Mouse (Mus musculus): ENCODE results near the gene Cct4. TPM values are rescaled to one million over a fixed set of nuclear protein-coding genes. Genes with fewer than 3 reads are reported as not detected.

Cct4 gene
- polyA plus RNA-seq (2012; rRNA removed) = 84.0 and 88.5 TPM in 2 replicates

GRCm38 (mm10) chr11:22990393-22991126, at the start of gene Cct4:
Gene Cct4, plus strand, starts transcription at chr11:22990519.
- Histone ChIP-seq H3K4me1 (ENCODE audit: control insufficient read depth, insufficient read depth, low read length) (peaks cover 2% of the 10 kb centered on the region; the same call in 1 of the 2 replicates), H3K27me3 (ENCODE audit: control insufficient read depth, insufficient read depth, low read length) (no peaks in the 10 kb centered on the region), H3K4me3 (replicated peaks; ENCODE audit: insufficient read depth, low read depth, low read length) (peak within 1 kb of the TSS; percentile 83), H3K27ac (ENCODE audit: insufficient read depth, low read length) (peak within 1 kb of the TSS; percentile 78)
- DNase-seq = peak; percentile 94 to 95
- peak; percentile 83 for TF ChIP-seq POLR2A (IDR thresholded peaks at IDR 0.05; ENCODE audit: borderline replicate concordance, insufficient read depth, low read length)
- TF ChIP-seq CTCF (IDR thresholded peaks at IDR 0.05; ENCODE audit: borderline replicate concordance, insufficient read depth, low read depth, low read length) = no peak
- WGBS = under 1% methylated on average over 66 of the region's 66 CpGs

GRCm38 (mm10) chr11:22949101-22949500, 41.2 kb upstream of the Cct4 start:
- H3K4me1 ChIP-seq (ENCODE audit: control insufficient read depth, insufficient read depth, low read length) = no peaks in the 10 kb centered on the region
- DNase-seq = no peak
- no peaks in the 10 kb centered on the region for H3K27me3 ChIP-seq (ENCODE audit: control insufficient read depth, insufficient read depth, low read length)
- 98% methylated on average over 1 of the region's 1 CpGs for WGBS
- H3K4me3 ChIP-seq (replicated peaks; ENCODE audit: insufficient read depth, low read depth, low read length) = no peak overlapping the region
- no peak for TF ChIP-seq CTCF (IDR thresholded peaks at IDR 0.05; ENCODE audit: borderline replicate concordance, insufficient read depth, low read depth, low read length)
- no peak for TF ChIP-seq POLR2A (IDR thresholded peaks at IDR 0.05; ENCODE audit: borderline replicate concordance, insufficient read depth, low read length)
- no peak overlapping the region for H3K27ac ChIP-seq (ENCODE audit: insufficient read depth, low read length)

- Histone ChIP-seq H3K4me3 (replicated peaks; ENCODE audit: insufficient read depth, low read depth, low read length) (no peak overlapping the region), H3K27ac (ENCODE audit: insufficient read depth, low read length) (no peak overlapping the region), H3K27me3 (ENCODE audit: control insufficient read depth, insufficient read depth, low read length) (no peaks in the 10 kb centered on the region), H3K4me1 (ENCODE audit: control insufficient read depth, insufficient read depth, low read length) (no peaks in the 10 kb centered on the region)
- WGBS = 93% methylated on average over 6 of the region's 6 CpGs
- no peak for TF ChIP-seq CTCF (IDR thresholded peaks at IDR 0.05; ENCODE audit: borderline replicate concordance, insufficient read depth, low read depth, low read length)
- TF ChIP-seq POLR2A (IDR thresholded peaks at IDR 0.05; ENCODE audit: borderline replicate concordance, insufficient read depth, low read length) = no peak
- no peak for DNase-seq
Measured at GRCm38 (mm10) chr11:22950131-22950530, 40.2 kb upstream of the Cct4 start.

GRCm38 (mm10) chr11:22952668-22953067, 37.7 kb upstream of the Cct4 start:
- no peak for DNase-seq
- Histone ChIP-seq H3K4me3 (replicated peaks; ENCODE audit: insufficient read depth, low read depth, low read length) (no peak overlapping the region), H3K4me1 (ENCODE audit: control insufficient read depth, insufficient read depth, low read length) (no peaks in the 10 kb centered on the region), H3K27ac (ENCODE audit: insufficient read depth, low read length) (no peak overlapping the region), H3K27me3 (ENCODE audit: control insufficient read depth, insufficient read depth, low read length) (no peaks in the 10 kb centered on the region)
- no peak for TF ChIP-seq POLR2A (IDR thresholded peaks at IDR 0.05; ENCODE audit: borderline replicate concordance, insufficient read depth, low read length)
- TF ChIP-seq CTCF (IDR thresholded peaks at IDR 0.05; ENCODE audit: borderline replicate concordance, insufficient read depth, low read depth, low read length) = no peak
- WGBS = 96% methylated on average over 7 of the region's 7 CpGs

GRCm38 (mm10) chr11:22956346-22956745, 34.0 kb upstream of the Cct4 start:
- 97% methylated on average over 6 of the region's 6 CpGs for WGBS
- no peak for TF ChIP-seq CTCF (IDR thresholded peaks at IDR 0.05; ENCODE audit: borderline replicate concordance, insufficient read depth, low read depth, low read length)
- TF ChIP-seq POLR2A (IDR thresholded peaks at IDR 0.05; ENCODE audit: borderline replicate concordance, insufficient read depth, low read length) = no peak
- DNase-seq = no peak
- H3K27ac ChIP-seq (ENCODE audit: insufficient read depth, low read length) = no peak overlapping the region
- no peaks in the 10 kb centered on the region for H3K4me1 ChIP-seq (ENCODE audit: control insufficient read depth, insufficient read depth, low read length)
- H3K27me3 ChIP-seq (ENCODE audit: control insufficient read depth, insufficient read depth, low read length) = no peaks in the 10 kb centered on the region
- no peak overlapping the region for H3K4me3 ChIP-seq (replicated peaks; ENCODE audit: insufficient read depth, low read depth, low read length)

GRCm38 (mm10) chr11:22956830-22957229, 33.5 kb upstream of the Cct4 start:
- WGBS = 89% methylated on average over 4 of the region's 4 CpGs
- Histone ChIP-seq H3K27me3 (ENCODE audit: control insufficient read depth, insufficient read depth, low read length) (no peaks in the 10 kb centered on the region), H3K4me1 (ENCODE audit: control insufficient read depth, insufficient read depth, low read length) (no peaks in the 10 kb centered on the region), H3K4me3 (replicated peaks; ENCODE audit: insufficient read depth, low read depth, low read length) (no peak overlapping the region), H3K27ac (ENCODE audit: insufficient read depth, low read length) (no peak overlapping the region)
- DNase-seq = no peak
- TF ChIP-seq POLR2A (IDR thresholded peaks at IDR 0.05; ENCODE audit: borderline replicate concordance, insufficient read depth, low read length) = no peak
- TF ChIP-seq CTCF (IDR thresholded peaks at IDR 0.05; ENCODE audit: borderline replicate concordance, insufficient read depth, low read depth, low read length) = peak; percentile 37; the same call in 1 of the 2 replicates

GRCm38 (mm10) chr11:22957791-22958374, 32.4 kb upstream of the Cct4 start:
- no peaks in the 10 kb centered on the region for H3K4me1 ChIP-seq (ENCODE audit: control insufficient read depth, insufficient read depth, low read length)
- TF ChIP-seq CTCF (IDR thresholded peaks at IDR 0.05; ENCODE audit: borderline replicate concordance, insufficient read depth, low read depth, low read length) (0 out of 2 replicates have a peak, but pooled peaks have one; percentile 28), POLR2A (IDR thresholded peaks at IDR 0.05; ENCODE audit: borderline replicate concordance, insufficient read depth, low read length) (no peak)

GRCm38 (mm10) chr11:22962101-22962500, 28.2 kb upstream of the Cct4 start:
- TF ChIP-seq CTCF (IDR thresholded peaks at IDR 0.05; ENCODE audit: borderline replicate concordance, insufficient read depth, low read depth, low read length) (no peak), POLR2A (IDR thresholded peaks at IDR 0.05; ENCODE audit: borderline replicate concordance, insufficient read depth, low read length) (no peak)
- 100% methylated on average over 1 of the region's 1 CpGs for WGBS
- H3K4me1 ChIP-seq (ENCODE audit: control insufficient read depth, insufficient read depth, low read length) = no peaks in the 10 kb centered on the region
- no peak for DNase-seq
- H3K27ac ChIP-seq (ENCODE audit: insufficient read depth, low read length) = no peak overlapping the region
- no peaks in the 10 kb centered on the region; the same call in 1 of the 2 replicates for H3K27me3 ChIP-seq (ENCODE audit: control insufficient read depth, insufficient read depth, low read length)
- no peak overlapping the region for H3K4me3 ChIP-seq (replicated peaks; ENCODE audit: insufficient read depth, low read depth, low read length)

More at GRCm38 (mm10) chr11:22957791-22958374, 32.4 kb upstream of the Cct4 start:
- H3K27ac ChIP-seq (ENCODE audit: insufficient read depth, low read length) = no peak overlapping the region
- no peaks in the 10 kb centered on the region for H3K27me3 ChIP-seq (ENCODE audit: control insufficient read depth, insufficient read depth, low read length)
- WGBS = 96% methylated on average over 4 of the region's 4 CpGs
- H3K4me3 ChIP-seq (replicated peaks; ENCODE audit: insufficient read depth, low read depth, low read length) = no peak overlapping the region
- DNase-seq = no peak

Data from cerebellum, adult 2 months (tissue).